Mouse (Mus musculus): ENCODE data around the gene Adsl.
"Not testable (repeated sequence)": the region's sequence is repeated elsewhere in the genome, so short reads cannot be mapped to it uniquely, and the experiment has no call there.

Gene Adsl

GRCm38 (mm10) chr15:80948145-80949135 lies at the start of gene Adsl:
Gene Adsl, plus strand, starts transcription at chr15:80948490.
- in situ Hi-C loops (cut with MboI, MseI): loop anchor here (5.0 kb wide), 1 partner anchor 241 kb away; no protein-coding TSS in a partner anchor

- in situ Hi-C loops (cut with MboI, MseI): no loop called here
Measured at GRCm38 (mm10) chr15:80899806-80900205, 48.5 kb upstream of the Adsl start.

GRCm38 (mm10) chr15:80901806-80902513 lies 46.3 kb upstream of the Adsl start:
- in situ Hi-C loops (cut with MboI, MseI): no loop called here

- in situ Hi-C loops (cut with MboI, MseI): not testable (repeated sequence)
Measured at GRCm38 (mm10) chr15:80904776-80905175, 43.5 kb upstream of the Adsl start.

- in situ Hi-C loops (cut with MboI, MseI): loop anchor here (10.0 kb wide), 1 partner anchor 1305 kb away; the partner anchor contains the start of gene Dmc1
Measured at GRCm38 (mm10) chr15:80910183-80910582, 38.1 kb upstream of the Adsl start.

- in situ Hi-C loops (cut with MboI, MseI): loop anchor here (10.0 kb wide), 1 partner anchor 1306 kb away; the partner anchor contains the start of gene Dmc1
Measured at GRCm38 (mm10) chr15:80910790-80911531, 37.3 kb upstream of the Adsl start.

- in situ Hi-C loops (cut with MboI, MseI): loop anchor here (10.0 kb wide), 1 partner anchor 1307 kb away; the partner anchor contains the start of gene Dmc1
Measured at GRCm38 (mm10) chr15:80912175-80912574, 36.1 kb upstream of the Adsl start.

- in situ Hi-C loops (cut with MboI, MseI): loop anchor here (10.0 kb wide), 1 partner anchor 1309 kb away; the partner anchor contains the start of gene Dmc1
Measured at GRCm38 (mm10) chr15:80913803-80914202, 34.5 kb upstream of the Adsl start.

GRCm38 (mm10) chr15:80915850-80916249 lies 32.4 kb upstream of the Adsl start:
- in situ Hi-C loops (cut with MboI, MseI): loop anchor here (5.0 to 10.0 kb wide), 2 partner anchors 41 to 1311 kb away; partner anchors contain the start of gene Dmc1

- in situ Hi-C loops (cut with MboI, MseI): loop anchor here (5.0 to 10.0 kb wide), 2 partner anchors 41 to 1312 kb away; partner anchors contain the start of gene Dmc1
Measured at GRCm38 (mm10) chr15:80916621-80917020, 31.7 kb upstream of the Adsl start.

- in situ Hi-C loops (cut with MboI, MseI): no loop called here
Measured at GRCm38 (mm10) chr15:80920346-80920745, 27.9 kb upstream of the Adsl start.

GRCm38 (mm10) chr15:80921781-80922180 lies 26.5 kb upstream of the Adsl start:
- in situ Hi-C loops (cut with MboI, MseI): no loop called here

- in situ Hi-C loops (cut with MboI, MseI): no loop called here
Measured at GRCm38 (mm10) chr15:80924211-80924610, 24.1 kb upstream of the Adsl start.

- in situ Hi-C loops (cut with MboI, MseI): no loop called here
Measured at GRCm38 (mm10) chr15:80928811-80929355, 19.4 kb upstream of the Adsl start.

- in situ Hi-C loops (cut with MboI, MseI): loop anchor here (10.0 kb wide), 1 partner anchor 195 kb away; no protein-coding TSS in a partner anchor
Measured at GRCm38 (mm10) chr15:80930048-80930571, 18.2 kb upstream of the Adsl start.

GRCm38 (mm10) chr15:80930676-80931320 lies 17.5 kb upstream of the Adsl start:
- in situ Hi-C loops (cut with MboI, MseI): loop anchor here (10.0 kb wide), 1 partner anchor 196 kb away; no protein-coding TSS in a partner anchor

- in situ Hi-C loops (cut with MboI, MseI): loop anchor here (10.0 kb wide), 1 partner anchor 197 kb away; no protein-coding TSS in a partner anchor
Measured at GRCm38 (mm10) chr15:80931345-80931960, 16.8 kb upstream of the Adsl start.

- in situ Hi-C loops (cut with MboI, MseI): loop anchor here (10.0 kb wide), 1 partner anchor 200 kb away; no protein-coding TSS in a partner anchor
Measured at GRCm38 (mm10) chr15:80934841-80935240, 13.4 kb upstream of the Adsl start.

- in situ Hi-C loops (cut with MboI, MseI): loop anchor here (10.0 kb wide), 1 partner anchor 202 kb away; no protein-coding TSS in a partner anchor
Measured at GRCm38 (mm10) chr15:80936686-80937085, 11.6 kb upstream of the Adsl start.
